Mouse (Mus musculus) lung, postnatal 0 days (tissue): ENCODE data around the gene Lpar6.

Experiments used
- CTCF ChIP-seq: IDR thresholded peaks from 2 replicates; pipeline ENCODE4 v1.5.1; 2016; ENCODE audit warnings: antibody characterized with exemption, mild to moderate bottlenecking
- EP300 ChIP-seq: IDR thresholded peaks from 2 replicates; pipeline ENCODE4 v1.6.1; 2016; ENCODE audit warnings: antibody characterized with exemption, mild to moderate bottlenecking, control low read depth

GRCm38 (mm10) chr14:73204016-73204415 is 33.7 kb upstream of the Lpar6 start:
- TF ChIP-seq CTCF (no peak), EP300 (no peak)
